Mouse (Mus musculus) forebrain, embryonic 12.5 days (tissue): ENCODE measurements around the gene M1ap. TPM values are rescaled to one million over a fixed set of nuclear protein-coding genes. Genes with fewer than 3 reads are reported as not detected.

Experiments used
- ATAC-seq: fragments of 200-750 bp; cut with Nextera tagmentation; 2 replicates; pipeline ENCODE4 v1.8.0; 2017; ENCODE audit warnings: moderate TSS enrichment; ENCODE audit not compliant: low FRiP score
- H3K27ac ChIP-seq: fragments of 300-500 bp; sonication (generic); 2 replicates; pipeline ENCODE4 v1.5.1; 2016; ENCODE audit warnings: mild to moderate bottlenecking
- H3K27me3 ChIP-seq: fragments of 300-500 bp; sonication (generic); 2 replicates; pipeline ENCODE4 v1.6.1; 2016; ENCODE audit warnings: mild to moderate bottlenecking
- H3K36me3 ChIP-seq: fragments of 300-500 bp; sonication (generic); replicated peaks from 2 replicates; pipeline ENCODE4 v1.6.1; 2016; ENCODE audit warnings: mild to moderate bottlenecking
- H3K4me1 ChIP-seq: fragments of 300-500 bp; sonication (generic); 2 replicates; pipeline ENCODE4 v1.6.1; 2016
- H3K4me2 ChIP-seq: fragments of 300-500 bp; sonication (generic); 2 replicates; pipeline ENCODE4 v1.6.1; 2016; ENCODE audit warnings: mild to moderate bottlenecking, moderate library complexity
- H3K4me3 ChIP-seq: fragments of 300-500 bp; sonication (generic); replicated peaks from 2 replicates; pipeline ENCODE4 v1.5.1; 2016; ENCODE audit warnings: mild to moderate bottlenecking
- H3K9ac ChIP-seq: fragments of 300-500 bp; sonication (generic); 2 replicates; pipeline ENCODE4 v1.6.1; 2016; ENCODE audit warnings: mild to moderate bottlenecking
- H3K9me3 ChIP-seq: fragments of 300-500 bp; sonication (generic); 2 replicates; pipeline ENCODE4 v1.6.1; 2016
- WGBS: fragments of 180-500 bp; shearing (Covaris S2); methylation state at CpG from one replicate; pipeline ENCODE4 v1.1.7; 2016; 5-methylcytosine and 5-hydroxymethylcytosine counted together
- polyA plus RNA-seq: library from polyadenylated mRNA; unstranded; fragments of >200 nt; fragmentation: Nextera tagmentation; extraction: Ambion mirVana; gene quantifications from 2 replicates; pipeline ENCODE4 v1.2.1, GENCODE M21; 2016

The M1ap gene
- polyA plus RNA-seq, 1 experiment from 2014 or later, result not detected

GRCm38 (mm10) chr6:82917076-82917777 is 29.5 kb upstream of the M1ap start:
- Histone ChIP-seq H3K4me2 (no peak overlapping the region), H3K27me3 (no peaks in the 10 kb centered on the region), H3K4me1 (no peaks in the 10 kb centered on the region), H3K4me3 (no peak overlapping the region), H3K36me3 (no peaks in the 10 kb centered on the region), H3K27ac (no peak overlapping the region), H3K9ac (no peak overlapping the region), H3K9me3 (no peaks in the 10 kb centered on the region)
- 76% methylated on average over 26 of the region's 26 CpGs for WGBS
- peak; percentile 52 for ATAC-seq

GRCm38 (mm10) chr6:82917778-82918129 is 28.9 kb upstream of the M1ap start:
- H3K4me3 ChIP-seq, result no peak overlapping the region
- 18% methylated on average over 8 of the region's 8 CpGs for WGBS
- ATAC-seq, result peak; percentile 60
- no peak overlapping the region for H3K4me2 ChIP-seq
- no peaks in the 10 kb centered on the region for H3K9me3 ChIP-seq
- H3K27ac ChIP-seq, result no peak overlapping the region
- no peaks in the 10 kb centered on the region for H3K4me1 ChIP-seq
- H3K27me3 ChIP-seq, result no peaks in the 10 kb centered on the region
- H3K9ac ChIP-seq, result no peak overlapping the region
- no peaks in the 10 kb centered on the region for H3K36me3 ChIP-seq

GRCm38 (mm10) chr6:82918371-82918770 is 28.3 kb upstream of the M1ap start:
- no peak for ATAC-seq
- 85% methylated on average over 14 of the region's 14 CpGs for WGBS

GRCm38 (mm10) chr6:82919520-82919919 is 27.2 kb upstream of the M1ap start:
- 61% methylated on average over 8 of the region's 8 CpGs for WGBS
- ATAC-seq, result no peak
- Histone ChIP-seq H3K36me3 (no peaks in the 10 kb centered on the region), H3K27me3 (no peaks in the 10 kb centered on the region), H3K4me1 (no peaks in the 10 kb centered on the region), H3K9me3 (no peaks in the 10 kb centered on the region), H3K4me3 (no peak overlapping the region), H3K27ac (no peak overlapping the region), H3K4me2 (no peak overlapping the region), H3K9ac (no peak overlapping the region)

More at GRCm38 (mm10) chr6:82918371-82918770, 28.3 kb upstream of the M1ap start:
- H3K9me3 ChIP-seq, result no peaks in the 10 kb centered on the region
- H3K9ac ChIP-seq, result no peak overlapping the region
- no peak overlapping the region for H3K4me3 ChIP-seq
- H3K36me3 ChIP-seq, result no peaks in the 10 kb centered on the region
- H3K4me2 ChIP-seq, result no peak overlapping the region
- no peaks in the 10 kb centered on the region for H3K27me3 ChIP-seq
- no peaks in the 10 kb centered on the region for H3K4me1 ChIP-seq
- H3K27ac ChIP-seq, result no peak overlapping the region

- H3K27me3 ChIP-seq, result no peaks in the 10 kb centered on the region
- no peaks in the 10 kb centered on the region for H3K4me1 ChIP-seq
- no peak overlapping the region for H3K9ac ChIP-seq
- 84% methylated on average over 9 of the region's 9 CpGs for WGBS
- no peak overlapping the region for H3K4me3 ChIP-seq
- H3K27ac ChIP-seq, result no peak overlapping the region
- no peak overlapping the region for H3K4me2 ChIP-seq
- H3K9me3 ChIP-seq, result no peaks in the 10 kb centered on the region
- H3K36me3 ChIP-seq, result no peaks in the 10 kb centered on the region
- ATAC-seq, result no peak
Measured at GRCm38 (mm10) chr6:82921426-82922224, 25.1 kb upstream of the M1ap start.

- H3K9me3 ChIP-seq, result no peaks in the 10 kb centered on the region
- no peaks in the 10 kb centered on the region for H3K27me3 ChIP-seq
- H3K4me2 ChIP-seq, result no peak overlapping the region
- no peaks in the 10 kb centered on the region for H3K4me1 ChIP-seq
- H3K27ac ChIP-seq, result no peak overlapping the region
- ATAC-seq, result no peak
- no peak overlapping the region for H3K9ac ChIP-seq
- no peaks in the 10 kb centered on the region for H3K36me3 ChIP-seq
- no peak overlapping the region for H3K4me3 ChIP-seq
- WGBS, result 61% methylated on average over 3 of the region's 3 CpGs
Measured at GRCm38 (mm10) chr6:82925005-82925404, 21.7 kb upstream of the M1ap start.

- H3K27me3 ChIP-seq, result no peaks in the 10 kb centered on the region
- H3K4me3 ChIP-seq, result no peak overlapping the region
- H3K9ac ChIP-seq, result no peak overlapping the region
- no peaks in the 10 kb centered on the region for H3K36me3 ChIP-seq
- no peak overlapping the region for H3K27ac ChIP-seq
- no peaks in the 10 kb centered on the region for H3K9me3 ChIP-seq
- WGBS, result 78% methylated on average over 10 of the region's 10 CpGs
- H3K4me1 ChIP-seq, result no peaks in the 10 kb centered on the region
- H3K4me2 ChIP-seq, result no peak overlapping the region
- ATAC-seq, result no peak
Measured at GRCm38 (mm10) chr6:82926106-82926505, 20.6 kb upstream of the M1ap start.

GRCm38 (mm10) chr6:82926528-82926927 is 20.2 kb upstream of the M1ap start:
- Histone ChIP-seq H3K9me3 (no peaks in the 10 kb centered on the region), H3K4me2 (no peak overlapping the region), H3K4me1 (no peaks in the 10 kb centered on the region), H3K27ac (no peak overlapping the region), H3K27me3 (no peaks in the 10 kb centered on the region), H3K9ac (no peak overlapping the region), H3K36me3 (no peaks in the 10 kb centered on the region), H3K4me3 (no peak overlapping the region)
- ATAC-seq, result no peak
- 88% methylated on average over 7 of the region's 7 CpGs for WGBS

- Histone ChIP-seq H3K4me3 (no peak overlapping the region), H3K27ac (no peak overlapping the region), H3K36me3 (no peaks in the 10 kb centered on the region), H3K9me3 (no peaks in the 10 kb centered on the region), H3K4me1 (no peaks in the 10 kb centered on the region), H3K4me2 (no peak overlapping the region), H3K9ac (no peak overlapping the region), H3K27me3 (no peaks in the 10 kb centered on the region)
- no peak for ATAC-seq
- WGBS, result 83% methylated on average over 5 of the region's 5 CpGs
Measured at GRCm38 (mm10) chr6:82927617-82928016, 19.1 kb upstream of the M1ap start.

GRCm38 (mm10) chr6:82934616-82935230 is 12.0 kb upstream of the M1ap start:
- no peak for ATAC-seq
- Histone ChIP-seq H3K9me3 (no peaks in the 10 kb centered on the region), H3K9ac (no peak overlapping the region), H3K27ac (no peak overlapping the region), H3K27me3 (peaks cover 22% of the 10 kb centered on the region), H3K4me1 (0 out of 2 replicates have a peak, but pooled peaks cover 9% of the 10 kb centered on the region), H3K36me3 (no peaks in the 10 kb centered on the region), H3K4me3 (no peak overlapping the region), H3K4me2 (no peak overlapping the region)
- WGBS, result 90% methylated on average over 3 of the region's 3 CpGs

- ATAC-seq, result peak; percentile 99
- 2% methylated on average over 43 of the region's 44 CpGs for WGBS
- Histone ChIP-seq H3K27ac (no peak within 1 kb of the TSS), H3K36me3 (no peaks in the 10 kb centered on the region), H3K27me3 (peaks cover 27% of the 10 kb centered on the region), H3K4me3 (peak within 1 kb of the TSS; percentile 67), H3K4me1 (0 out of 2 replicates have a peak, but pooled peaks cover 9% of the 10 kb centered on the region), H3K9ac (peak within 1 kb of the TSS; percentile 79), H3K4me2 (peak within 1 kb of the TSS; percentile 82), H3K9me3 (no peaks in the 10 kb centered on the region)
Measured at GRCm38 (mm10) chr6:82939167-82939912, 7.4 kb upstream of the M1ap start, which contains the start of gene Sema4f. Gene Sema4f (minus strand): TSS chr6:82939769.

GRCm38 (mm10) chr6:82940765-82941164 is 5.9 kb upstream of the M1ap start:
- WGBS, result 78% methylated on average over 3 of the region's 3 CpGs
- H3K36me3 ChIP-seq, result no peaks in the 10 kb centered on the region
- no peak overlapping the region for H3K4me2 ChIP-seq
- 0 out of 2 replicates have a peak, but pooled peaks cover 9% of the 10 kb centered on the region for H3K4me1 ChIP-seq
- no peak overlapping the region for H3K9ac ChIP-seq
- no peak overlapping the region for H3K27ac ChIP-seq
- no peaks in the 10 kb centered on the region for H3K9me3 ChIP-seq
- H3K27me3 ChIP-seq, result peaks cover 27% of the 10 kb centered on the region
- H3K4me3 ChIP-seq, result no peak overlapping the region
- ATAC-seq, result no peak
